Mouse (Mus musculus) limb, embryonic 11.5 days (tissue): ENCODE results near the gene Mdfi. TPM values are rescaled to one million over a fixed set of nuclear protein-coding genes. Genes with fewer than 3 reads are reported as not detected.
A peak's percentile ranks its signal among the peaks of the same experiment; 100 is the strongest.

Experiments
- ATAC-seq: fragments of 200-750 bp; cut with Nextera tagmentation; 2 replicates; pipeline ENCODE4 v1.8.0; 2017; ENCODE audit warnings: low read depth; ENCODE audit not compliant: insufficient number of reproducible peaks, low FRiP score, low TSS enrichment
- DNase-seq: peaks from one replicate; pipeline ENCODE4 v3.0.0-alpha.2; 2015; ENCODE audit warnings: low spot score
- H3K27ac ChIP-seq: fragments of 300-500 bp; sonication (generic); replicated peaks from 2 replicates; pipeline ENCODE4 v1.5.1; 2014; ENCODE audit warnings: low read depth, mild to moderate bottlenecking, low read length
- H3K27me3 ChIP-seq: fragments of 300-500 bp; sonication (generic); 2 replicates; pipeline ENCODE4 v1.6.1; 2014; ENCODE audit warnings: mild to moderate bottlenecking, low read length, mixed read lengths; ENCODE audit not compliant: control insufficient read depth, insufficient read depth
- H3K36me3 ChIP-seq: fragments of 300-500 bp; sonication (generic); 2 replicates; pipeline ENCODE4 v1.6.1; 2014; ENCODE audit warnings: mild to moderate bottlenecking, low read length, moderate library complexity, mixed read lengths; ENCODE audit not compliant: control insufficient read depth, insufficient read depth
- H3K4me1 ChIP-seq: fragments of 300-500 bp; sonication (generic); 2 replicates; pipeline ENCODE4 v1.6.1; 2014; ENCODE audit warnings: low read length, mixed read lengths; ENCODE audit not compliant: control insufficient read depth, insufficient read depth
- H3K4me2 ChIP-seq: fragments of 300-500 bp; sonication (generic); 2 replicates; pipeline ENCODE4 v1.6.1; 2014; ENCODE audit warnings: low read depth, mild to moderate bottlenecking, moderate library complexity; ENCODE audit not compliant: severe bottlenecking
- H3K4me3 ChIP-seq: fragments of 300-500 bp; sonication (generic); 2 replicates; pipeline ENCODE4 v1.5.1; 2014; ENCODE audit warnings: low read depth, low read length
- H3K9ac ChIP-seq: fragments of 300-500 bp; sonication (generic); 2 replicates; pipeline ENCODE4 v1.6.1; 2014; ENCODE audit warnings: mild to moderate bottlenecking, low read length
- H3K9me3 ChIP-seq: fragments of 300-500 bp; sonication (generic); 2 replicates; pipeline ENCODE4 v1.6.1; 2016; ENCODE audit warnings: low read length; ENCODE audit not compliant: control insufficient read depth
- WGBS: fragments of 180-500 bp; shearing (Covaris S2); extraction: QIAGEN DNeasy Blood & Tissue Kit; methylation state at CpG from one replicate; pipeline ENCODE4 v1.1.7; 2014; 5-methylcytosine and 5-hydroxymethylcytosine counted together
- polyA plus RNA-seq: library from polyadenylated mRNA; unstranded; fragments of >200 nt; fragmentation: Nextera tagmentation; extraction: Ambion mirVana; gene quantifications from 2 replicates; pipeline ENCODE4 v1.2.1, GENCODE M21; 2014

The Mdfi gene
- polyA plus RNA-seq, 1 experiment from 2014 or later = 100.0 TPM

DNA sequence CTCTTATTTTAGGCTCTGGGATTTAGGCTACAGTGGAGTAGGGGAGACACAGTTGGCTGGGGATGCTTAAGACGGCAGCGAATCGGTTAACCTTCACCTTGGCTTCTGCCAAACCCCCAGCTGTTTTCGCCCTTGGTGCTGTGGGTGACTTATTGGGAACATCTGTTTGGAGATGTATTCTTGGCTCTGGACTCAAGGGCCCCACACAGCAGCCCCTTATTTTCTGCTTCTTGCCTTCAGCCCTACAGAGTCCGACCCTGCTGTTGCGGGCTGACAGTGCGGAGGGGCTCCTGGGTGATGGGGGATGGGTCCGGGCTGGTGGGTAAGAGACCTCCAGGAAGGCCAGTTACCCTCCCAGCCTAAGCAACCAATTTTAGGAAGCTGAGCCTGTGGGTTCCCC, 13.2 kb downstream of the Mdfi start:
- no peak overlapping the region for H3K9ac ChIP-seq
- no peaks in the 10 kb centered on the region for H3K9me3 ChIP-seq
- H3K27me3 ChIP-seq = no peaks in the 10 kb centered on the region
- H3K36me3 ChIP-seq = peaks cover 16% of the 10 kb centered on the region
- H3K4me3 ChIP-seq = no peak overlapping the region
- DNase-seq (no peak), ATAC-seq (no peak)
- H3K27ac ChIP-seq = no peak overlapping the region
- peaks cover 4% of the 10 kb centered on the region; the same call in 1 of the 2 replicates for H3K4me1 ChIP-seq
- H3K4me2 ChIP-seq = no peak overlapping the region
- 46% methylated on average over 8 of the region's 8 CpGs for WGBS

DNA sequence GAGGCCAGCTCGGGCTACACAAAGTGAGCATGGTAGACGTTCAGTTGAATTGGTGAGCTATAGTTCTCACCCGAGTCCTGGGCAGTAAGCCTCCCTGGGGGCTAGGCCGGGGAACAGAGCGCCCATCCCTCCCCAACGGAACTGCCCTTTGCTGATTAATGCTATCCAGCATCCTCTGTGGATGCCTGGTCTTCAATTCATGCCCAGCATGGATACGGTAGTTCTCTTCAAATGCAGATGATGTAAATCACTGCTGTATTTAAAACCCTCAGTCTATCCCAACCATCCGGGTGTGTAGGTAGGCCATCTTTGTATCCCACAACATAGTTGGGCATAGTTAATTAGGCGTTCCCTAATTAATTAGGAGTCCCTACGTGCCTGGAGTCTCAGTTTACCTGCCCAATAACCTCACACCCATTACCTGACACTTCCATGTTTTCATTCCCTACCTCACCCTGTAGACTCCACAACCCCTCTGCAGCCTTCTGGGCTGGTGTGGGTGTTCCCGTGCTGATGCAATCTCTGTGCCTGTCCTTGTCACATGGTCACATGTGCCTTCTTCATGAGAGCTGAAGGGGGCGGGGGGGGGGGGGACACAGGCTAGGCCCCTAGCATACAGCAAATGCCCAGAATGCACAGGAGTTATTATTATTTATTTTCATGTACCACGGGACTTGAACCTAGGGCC, 16.3 kb downstream of the Mdfi start:
- Histone ChIP-seq H3K36me3 (peaks cover 18% of the 10 kb centered on the region; the same call in 1 of the 2 replicates), H3K9me3 (no peaks in the 10 kb centered on the region), H3K4me2 (no peak overlapping the region), H3K4me1 (peaks cover 32% of the 10 kb centered on the region), H3K27ac (no peak overlapping the region), H3K9ac (no peak overlapping the region), H3K27me3 (no peaks in the 10 kb centered on the region), H3K4me3 (no peak overlapping the region)
- WGBS = 85% methylated on average over 13 of the region's 13 CpGs
- ATAC-seq = no peak
- no peak for DNase-seq

DNA sequence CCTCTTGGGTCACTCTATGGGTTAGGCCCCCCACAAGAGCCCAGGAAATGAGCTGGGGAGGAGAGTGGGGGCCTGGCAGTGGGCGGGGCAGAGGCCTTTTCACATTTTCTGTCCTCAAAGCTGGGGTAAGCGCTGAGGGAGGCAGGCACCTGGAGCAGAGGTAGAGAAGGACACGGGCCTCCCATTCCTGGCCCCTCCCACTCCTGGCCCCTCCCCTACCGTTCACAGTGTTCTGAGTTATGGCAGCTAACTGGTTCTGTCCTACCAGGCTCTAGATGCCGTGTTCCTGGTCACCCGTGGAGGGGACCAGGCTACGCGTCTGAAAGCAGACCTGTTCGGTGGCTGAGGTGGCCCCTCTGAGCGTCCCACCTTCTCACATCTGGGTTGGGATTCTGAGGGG, 19.0 kb downstream of the Mdfi start:
- H3K27ac ChIP-seq = no peak overlapping the region; the same call in 1 of the 2 replicates
- no peaks in the 10 kb centered on the region for H3K27me3 ChIP-seq
- H3K9ac ChIP-seq = no peak overlapping the region
- DNase-seq (no peak), ATAC-seq (no peak)
- H3K4me1 ChIP-seq = peaks cover 33% of the 10 kb centered on the region
- H3K4me3 ChIP-seq = no peak overlapping the region
- no peaks in the 10 kb centered on the region for H3K9me3 ChIP-seq
- WGBS = 37% methylated on average over 10 of the region's 10 CpGs
- H3K36me3 ChIP-seq = peaks cover 12% of the 10 kb centered on the region; the same call in 1 of the 2 replicates
- H3K4me2 ChIP-seq = no peak overlapping the region

DNA sequence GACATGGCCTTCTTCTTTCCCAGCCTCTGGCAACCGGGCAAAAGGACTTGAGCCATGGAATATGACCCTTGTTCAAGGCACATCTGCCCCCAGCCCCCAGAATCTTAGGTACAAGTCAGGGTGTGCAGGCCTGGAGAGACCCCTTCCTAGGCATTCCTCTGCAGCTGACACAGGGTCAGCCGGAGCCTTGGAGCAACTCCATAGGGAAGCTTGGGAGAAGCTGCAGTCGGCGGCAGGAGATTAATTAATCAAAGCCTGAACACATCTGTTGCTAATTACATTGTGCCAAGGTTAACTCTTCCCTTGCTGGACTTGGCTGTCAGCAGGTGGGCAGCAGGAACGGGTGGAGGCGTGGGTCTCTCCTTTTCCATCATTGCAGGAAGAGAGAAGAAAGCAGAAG, 20.0 kb downstream of the Mdfi start:
- peaks cover 11% of the 10 kb centered on the region; the same call in 1 of the 2 replicates for H3K36me3 ChIP-seq
- DNase-seq = peak; percentile 52
- no peak overlapping the region for H3K27ac ChIP-seq
- no peaks in the 10 kb centered on the region for H3K9me3 ChIP-seq
- no peak overlapping the region for H3K9ac ChIP-seq
- no peak for ATAC-seq
- H3K4me2 ChIP-seq = no peak overlapping the region
- no peak overlapping the region for H3K4me3 ChIP-seq
- H3K27me3 ChIP-seq = no peaks in the 10 kb centered on the region; the same call in 1 of the 2 replicates
- 9% methylated on average over 6 of the region's 6 CpGs for WGBS
- H3K4me1 ChIP-seq = peaks cover 33% of the 10 kb centered on the region

DNA sequence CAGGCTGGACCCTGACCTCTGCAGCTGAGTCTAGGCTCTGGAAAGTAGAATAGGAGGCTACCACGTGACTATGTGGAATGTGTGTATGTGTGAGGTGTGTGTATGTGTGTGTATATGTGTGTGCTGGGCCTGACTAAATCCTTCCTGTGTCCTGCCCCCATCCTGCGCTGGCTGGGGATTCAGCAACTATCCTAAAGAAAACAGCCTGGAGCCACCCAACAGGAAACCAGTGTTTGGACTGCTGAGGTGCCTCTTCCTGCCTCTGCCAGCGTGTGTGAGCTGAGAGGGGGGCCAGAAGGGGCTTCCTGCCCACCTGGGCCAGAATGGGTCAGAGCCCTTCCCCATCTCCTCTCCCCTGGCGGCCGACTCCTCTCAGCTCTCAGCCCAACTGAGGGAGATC, 20.9 kb downstream of the Mdfi start:
- no peak overlapping the region for H3K9ac ChIP-seq
- H3K36me3 ChIP-seq = peaks cover 11% of the 10 kb centered on the region; the same call in 1 of the 2 replicates
- no peak overlapping the region for H3K27ac ChIP-seq
- WGBS = 37% methylated on average over 5 of the region's 5 CpGs
- no peak overlapping the region for H3K4me3 ChIP-seq
- H3K9me3 ChIP-seq = no peaks in the 10 kb centered on the region
- ATAC-seq (no peak), DNase-seq (no peak)
- H3K4me1 ChIP-seq = peaks cover 33% of the 10 kb centered on the region
- H3K27me3 ChIP-seq = no peaks in the 10 kb centered on the region; the same call in 1 of the 2 replicates
- H3K4me2 ChIP-seq = no peak overlapping the region

DNA sequence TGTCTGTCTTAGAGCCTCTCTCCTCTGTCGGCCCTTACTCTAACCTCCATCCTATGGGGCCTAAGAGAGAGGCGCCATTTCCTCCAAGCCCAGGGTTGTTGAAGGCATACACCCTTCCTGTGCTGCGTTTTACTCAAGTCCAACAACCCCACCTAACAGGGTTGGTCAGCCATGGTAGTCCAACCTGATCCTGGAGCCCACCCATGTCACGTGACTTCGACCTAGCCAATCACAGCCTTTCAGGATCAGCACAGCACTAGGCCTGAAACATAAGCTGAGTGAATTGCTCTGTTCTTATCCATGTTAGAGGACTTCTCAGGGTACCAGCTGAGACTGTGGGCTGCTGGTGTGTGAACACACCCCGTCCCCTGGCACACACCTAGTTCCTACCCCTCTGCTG, 22.3 kb downstream of the Mdfi start:
- 84% methylated on average over 6 of the region's 6 CpGs for whole genome bisulfite sequencing
- Histone ChIP-seq H3K27me3 (no peaks in the 10 kb centered on the region; the same call in 1 of the 2 replicates), H3K27ac (no peak overlapping the region), H3K36me3 (peaks cover 4% of the 10 kb centered on the region; the same call in 1 of the 2 replicates), H3K4me1 (peaks cover 33% of the 10 kb centered on the region), H3K4me3 (no peak overlapping the region), H3K9ac (no peak overlapping the region), H3K9me3 (no peaks in the 10 kb centered on the region), H3K4me2 (no peak overlapping the region)
- DNase-seq = no peak
- ATAC-seq = no peak

DNA sequence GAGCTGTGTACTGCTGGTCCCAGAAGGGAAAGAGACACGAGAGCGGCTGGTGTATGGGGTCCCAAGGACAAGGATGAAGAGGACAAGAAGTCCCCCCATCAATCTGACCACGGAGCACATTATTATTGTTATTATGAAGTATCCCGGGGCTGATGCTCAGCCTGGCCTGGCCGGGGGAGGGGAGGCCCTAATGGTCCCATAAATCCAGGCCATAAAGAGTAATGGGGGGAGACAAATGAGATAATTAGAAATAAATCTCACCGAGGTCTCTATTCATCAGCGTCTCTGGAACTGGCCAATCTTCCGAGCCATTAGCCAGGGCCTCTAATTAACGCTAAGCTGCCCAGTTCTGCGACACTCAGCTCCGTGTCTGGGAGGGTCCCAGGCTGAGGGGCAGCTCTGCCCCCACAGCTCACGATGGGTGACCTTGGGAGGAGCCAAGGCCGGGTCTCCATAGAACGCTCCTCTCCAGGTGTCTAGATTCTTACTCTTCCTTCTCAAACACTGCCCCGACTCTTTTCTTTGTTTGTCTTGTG, 23.2 kb downstream of the Mdfi start:
- H3K4me1 ChIP-seq = peaks cover 33% of the 10 kb centered on the region
- peaks cover 4% of the 10 kb centered on the region; the same call in 1 of the 2 replicates for H3K36me3 ChIP-seq
- no peaks in the 10 kb centered on the region; the same call in 1 of the 2 replicates for H3K27me3 ChIP-seq
- no peak for ATAC-seq
- H3K4me3 ChIP-seq = no peak overlapping the region
- no peak overlapping the region for H3K4me2 ChIP-seq
- H3K9me3 ChIP-seq = no peaks in the 10 kb centered on the region
- no peak overlapping the region for H3K27ac ChIP-seq
- no peak overlapping the region for H3K9ac ChIP-seq
- no peak for DNase-seq
- WGBS = 22% methylated on average over 15 of the region's 15 CpGs

DNA sequence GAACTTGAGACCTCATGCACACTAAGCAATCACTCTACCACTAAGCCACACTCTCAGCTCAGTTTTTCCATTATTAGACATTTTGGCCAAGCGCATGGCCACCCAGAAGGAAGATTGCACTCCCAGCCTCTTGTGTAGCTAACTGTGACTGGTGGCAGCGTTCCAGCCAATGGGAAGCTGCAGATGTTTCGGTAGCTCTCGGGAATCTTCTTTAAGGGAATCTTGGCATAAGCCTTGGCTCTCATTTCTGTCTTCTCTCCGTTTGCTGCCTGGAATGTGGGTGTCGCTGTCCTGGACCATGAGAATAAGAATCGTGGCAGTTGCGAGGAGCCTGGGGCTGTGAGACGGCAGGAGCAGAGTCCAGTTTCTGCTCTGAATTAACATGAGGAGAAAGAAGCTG, 28.3 kb downstream of the Mdfi start:
- peaks cover 8% of the 10 kb centered on the region for H3K4me1 ChIP-seq
- no peak overlapping the region for H3K9ac ChIP-seq
- no peak overlapping the region for H3K4me2 ChIP-seq
- no peaks in the 10 kb centered on the region for H3K36me3 ChIP-seq
- H3K27ac ChIP-seq = no peak overlapping the region
- H3K27me3 ChIP-seq = no peaks in the 10 kb centered on the region; the same call in 1 of the 2 replicates
- no peaks in the 10 kb centered on the region for H3K9me3 ChIP-seq
- DNase-seq (no peak), ATAC-seq (no peak)
- 64% methylated on average over 9 of the region's 9 CpGs for WGBS
- H3K4me3 ChIP-seq = no peak overlapping the region
